Mouse (Mus musculus) heart, postnatal 36 days (tissue): ENCODE results near the gene Kcng3. TPM values are rescaled to one million over a fixed set of nuclear protein-coding genes. Genes with fewer than 3 reads are reported as not detected.
A peak's percentile ranks its signal among the peaks of the same experiment; 100 is the strongest.

Experiments
- DNase-seq, 2 experiments: peaks; one replicate each; pipeline ENCODE4 v3.0.0; 2021 to 2022
- intact Hi-C: fragments of 180-260 bp; cut with DNase I; formaldehyde crosslinking; loops from one replicate; pipeline ENCODE4 v1.15.1; 2025
- total RNA-seq, 2 experiments: library from RNA; stranded (reverse); gene quantifications; 2 replicates each; pipeline ENCODE4 v1.2.3; 2021

Kcng3 gene
- total RNA-seq: under 1 TPM in 1 of 2 experiments, not detected in 1; 0.08 TPM

GRCm38 (mm10) chr17:83631783-83632652, at the start of gene Kcng3:
Gene Kcng3, minus strand, starts transcription at chr17:83631895.
- DNase-seq: peak; percentile 10 to 13
- intact Hi-C loops: loop anchor here (1.0 to 5.0 kb wide), 4 partner anchors 100 to 360 kb away; no protein-coding TSS in a partner anchor

- intact Hi-C loops: no loop called here
- no peak for DNase-seq
Measured at GRCm38 (mm10) chr17:83677370-83677769, 45.7 kb upstream of the Kcng3 start.

GRCm38 (mm10) chr17:83672685-83673084, 41.0 kb upstream of the Kcng3 start:
- intact Hi-C loops: no loop called here
- DNase-seq: no peak

GRCm38 (mm10) chr17:83667934-83668690, 36.4 kb upstream of the Kcng3 start:
- DNase-seq: no peak
- intact Hi-C loops: no loop called here

- DNase-seq: no peak
- intact Hi-C loops: no loop called here
Measured at GRCm38 (mm10) chr17:83666597-83667287, 35.0 kb upstream of the Kcng3 start.

- DNase-seq: no peak
- intact Hi-C loops: no loop called here
Measured at GRCm38 (mm10) chr17:83664761-83665160, 33.1 kb upstream of the Kcng3 start.

GRCm38 (mm10) chr17:83658943-83659342, 27.2 kb upstream of the Kcng3 start:
- DNase-seq: no peak
- intact Hi-C loops: no loop called here

GRCm38 (mm10) chr17:83657375-83657774, 25.7 kb upstream of the Kcng3 start:
- DNase-seq: no peak
- intact Hi-C loops: no loop called here

GRCm38 (mm10) chr17:83655732-83656131, 24.0 kb upstream of the Kcng3 start:
- intact Hi-C loops: no loop called here
- DNase-seq: no peak

- intact Hi-C loops: no loop called here
Measured at GRCm38 (mm10) chr17:83654651-83655136, 23.0 kb upstream of the Kcng3 start.

GRCm38 (mm10) chr17:83653635-83654034, 21.9 kb upstream of the Kcng3 start:
- no peak for DNase-seq
- intact Hi-C loops: no loop called here

More at GRCm38 (mm10) chr17:83654651-83655136, 23.0 kb upstream of the Kcng3 start:
- DNase-seq: no peak

- no peak for DNase-seq
Measured at GRCm38 (mm10) chr17:83650932-83651682, 19.4 kb upstream of the Kcng3 start.

GRCm38 (mm10) chr17:83649986-83650385, 18.3 kb upstream of the Kcng3 start:
- intact Hi-C loops: no loop called here
- no peak for DNase-seq

More at GRCm38 (mm10) chr17:83650932-83651682, 19.4 kb upstream of the Kcng3 start:
- intact Hi-C loops: no loop called here

GRCm38 (mm10) chr17:83647413-83647812, 15.7 kb upstream of the Kcng3 start:
- DNase-seq: no peak
- intact Hi-C loops: no loop called here

GRCm38 (mm10) chr17:83646425-83647163, 14.9 kb upstream of the Kcng3 start:
- intact Hi-C loops: no loop called here
- DNase-seq: no peak

- peak; percentile 36 to 37 for DNase-seq
- intact Hi-C loops: loop anchor here (2.0 kb wide), 1 partner anchor 163 kb away; no protein-coding TSS in a partner anchor
Measured at GRCm38 (mm10) chr17:83645226-83645808, 13.6 kb upstream of the Kcng3 start.

GRCm38 (mm10) chr17:83637393-83637792, 5.7 kb upstream of the Kcng3 start:
- intact Hi-C loops: no loop called here

GRCm38 (mm10) chr17:83636443-83636842, 4.7 kb upstream of the Kcng3 start:
- intact Hi-C loops: no loop called here
- DNase-seq: no peak

More at GRCm38 (mm10) chr17:83637393-83637792, 5.7 kb upstream of the Kcng3 start:
- DNase-seq: peak; percentile 19 to 53
